Mouse (Mus musculus): ENCODE results near the gene Gnb1. TPM values are rescaled to one million over a fixed set of nuclear protein-coding genes. Genes with fewer than 3 reads are reported as not detected.

The Gnb1 gene
- polyA plus RNA-seq, 1 experiment from 2014 or later: 287 TPM

GRCm38 (mm10) chr4:155549993-155550392 is 58.8 kb downstream of the Gnb1 start:
- no peaks in the 10 kb centered on the region for H3K27me3 ChIP-seq
- ChIA-PET CTCF (no interaction called here), POLR2A (no interaction called here)
- DNase-seq (ENCODE audit: low read depth, low spot score): no peak
- TF ChIP-seq CTCF (IDR thresholded peaks at IDR 0.05): no peak
- in situ Hi-C loops (cut with MboI; ENCODE audit: low pct_unique_long_range_greater_than_20kb): no loop called here
- ATAC-seq: no peak

GRCm38 (mm10) chr4:155550446-155550845 is 59.3 kb downstream of the Gnb1 start:
- TF ChIP-seq CTCF (IDR thresholded peaks at IDR 0.05): no peak
- in situ Hi-C loops (cut with MboI; ENCODE audit: low pct_unique_long_range_greater_than_20kb): no loop called here
- ChIA-PET POLR2A (no interaction called here), CTCF (no interaction called here)
- no peak for DNase-seq (ENCODE audit: low read depth, low spot score)
- no peak for ATAC-seq
- H3K27me3 ChIP-seq: no peaks in the 10 kb centered on the region

GRCm38 (mm10) chr4:155551073-155551472 is 59.9 kb downstream of the Gnb1 start:
- in situ Hi-C loops (cut with MboI; ENCODE audit: low pct_unique_long_range_greater_than_20kb): no loop called here
- H3K27me3 ChIP-seq: no peaks in the 10 kb centered on the region
- ChIA-PET POLR2A (no interaction called here), CTCF (no interaction called here)
- no peak for TF ChIP-seq CTCF (IDR thresholded peaks at IDR 0.05)
- no peak for ATAC-seq
- no peak for DNase-seq (ENCODE audit: low read depth, low spot score)

- H3K27me3 ChIP-seq: no peaks in the 10 kb centered on the region
- ATAC-seq (no peak), DNase-seq (ENCODE audit: low read depth, low spot score) (no peak)
- ChIA-PET CTCF (no interaction called here), POLR2A (no interaction called here)
- no peak for TF ChIP-seq CTCF (IDR thresholded peaks at IDR 0.05)
- in situ Hi-C loops (cut with MboI; ENCODE audit: low pct_unique_long_range_greater_than_20kb): no loop called here
These were observed 61.9 kb downstream of the Gnb1 start for GRCm38 (mm10) chr4:155552917-155553532.

- ChIA-PET CTCF (no interaction called here), POLR2A (no interaction called here)
- no peaks in the 10 kb centered on the region for H3K27me3 ChIP-seq
- in situ Hi-C loops (cut with MboI; ENCODE audit: low pct_unique_long_range_greater_than_20kb): no loop called here
- ATAC-seq: no peak
- TF ChIP-seq CTCF (IDR thresholded peaks at IDR 0.05): no peak
- DNase-seq (ENCODE audit: low read depth, low spot score): no peak
These were observed 63.7 kb downstream of the Gnb1 start for GRCm38 (mm10) chr4:155554880-155555279.

- in situ Hi-C loops (cut with MboI; ENCODE audit: low pct_unique_long_range_greater_than_20kb): no loop called here
- ChIA-PET POLR2A (no interaction called here), CTCF (no interaction called here)
- H3K27me3 ChIP-seq: no peaks in the 10 kb centered on the region
- TF ChIP-seq CTCF (IDR thresholded peaks at IDR 0.05): no peak
- no peak for DNase-seq (ENCODE audit: low read depth, low spot score)
- ATAC-seq: no peak
These were observed 64.3 kb downstream of the Gnb1 start for GRCm38 (mm10) chr4:155555464-155555863.

GRCm38 (mm10) chr4:155559454-155559853 is 68.3 kb downstream of the Gnb1 start:
- ATAC-seq (no peak), DNase-seq (ENCODE audit: low read depth, low spot score) (no peak)
- ChIA-PET CTCF (no interaction called here), POLR2A (interaction anchor here (0.7 kb wide), 1 partner anchor 61 kb away, joined by 4 read pairs; no protein-coding TSS in a partner anchor)
- no peak for TF ChIP-seq CTCF (IDR thresholded peaks at IDR 0.05)
- in situ Hi-C loops (cut with MboI; ENCODE audit: low pct_unique_long_range_greater_than_20kb): no loop called here
- no peaks in the 10 kb centered on the region for H3K27me3 ChIP-seq

GRCm38 (mm10) chr4:155560932-155561331 is 69.8 kb downstream of the Gnb1 start:
- in situ Hi-C loops (cut with MboI; ENCODE audit: low pct_unique_long_range_greater_than_20kb): no loop called here
- ChIA-PET CTCF (no interaction called here), POLR2A (no interaction called here)
- no peak for TF ChIP-seq CTCF (IDR thresholded peaks at IDR 0.05)
- no peak for ATAC-seq
- DNase-seq (ENCODE audit: low read depth, low spot score): no peak
- no peaks in the 10 kb centered on the region for H3K27me3 ChIP-seq

GRCm38 (mm10) chr4:155561661-155562442 is 70.7 kb downstream of the Gnb1 start, which contains the start of gene Nadk:
Nadk (plus strand) TSS chr4:155562378.
- no peak for TF ChIP-seq CTCF (IDR thresholded peaks at IDR 0.05)
- no peaks in the 10 kb centered on the region for H3K27me3 ChIP-seq
- ATAC-seq: no peak
- in situ Hi-C loops (cut with MboI; ENCODE audit: low pct_unique_long_range_greater_than_20kb): no loop called here
- CTCF ChIA-PET: interaction anchor here (1.2 kb wide), 1 partner anchor 81 kb away, joined by 5 read pairs; no protein-coding TSS in a partner anchor
- POLR2A ChIA-PET: interaction anchor here (1.0 kb wide), 1 partner anchor 38 kb away, joined by 3 read pairs; no protein-coding TSS in a partner anchor
- DNase-seq (ENCODE audit: low read depth, low spot score): no peak

GRCm38 (mm10) chr4:155562725-155563399 is 71.7 kb downstream of the Gnb1 start:
- in situ Hi-C loops (cut with MboI; ENCODE audit: low pct_unique_long_range_greater_than_20kb): no loop called here
- DNase-seq (ENCODE audit: low read depth, low spot score): no peak
- H3K27me3 ChIP-seq: no peaks in the 10 kb centered on the region
- TF ChIP-seq CTCF (IDR thresholded peaks at IDR 0.05): no peak
- ATAC-seq: no peak
- ChIA-PET CTCF (interaction anchor here (1.2 kb wide), 1 partner anchor 82 kb away, joined by 5 read pairs; no protein-coding TSS in a partner anchor), POLR2A (interaction anchor here (0.7 kb wide), 1 partner anchor 569 kb away, joined by 4 read pairs; no protein-coding TSS in a partner anchor)

Measured in Patski (cell line).